Mouse (Mus musculus) ES-Bruce4 (cell line): ENCODE measurements around the gene Vmn2r88. TPM values are rescaled to one million over a fixed set of nuclear protein-coding genes. Genes with fewer than 3 reads are reported as not detected.

Source experiments
- H3K27ac ChIP-seq: 2 replicates; pipeline ENCODE4 v1.5.1; 2012; ENCODE audit warnings: low read length, inconsistent platforms; ENCODE audit not compliant: insufficient read depth
- H3K27me3 ChIP-seq: 2 replicates; pipeline ENCODE4 v1.6.1; 2012; ENCODE audit warnings: mild to moderate bottlenecking, low read length, inconsistent platforms; ENCODE audit not compliant: control insufficient read depth, poor library complexity, insufficient read depth, severe bottlenecking
- H3K36me3 ChIP-seq: 2 replicates; pipeline ENCODE4 v1.6.1; 2012; ENCODE audit warnings: inconsistent platforms, mild to moderate bottlenecking, low read length, moderate library complexity; ENCODE audit not compliant: control insufficient read depth, poor library complexity, insufficient read depth, severe bottlenecking
- H3K4me1 ChIP-seq: one replicate; pipeline ENCODE4 v1.8.1; 2011; ENCODE audit warnings: low read length; ENCODE audit not compliant: control insufficient read depth, insufficient read depth
- H3K4me3 ChIP-seq: 2 replicates; pipeline ENCODE4 v1.5.1; 2011; ENCODE audit warnings: low read depth, mild to moderate bottlenecking, low read length
- H3K9ac ChIP-seq: 2 replicates; pipeline ENCODE4 v1.6.1; 2012; ENCODE audit warnings: low read depth, mild to moderate bottlenecking, inconsistent platforms; ENCODE audit not compliant: poor library complexity, severe bottlenecking
- H3K9me3 ChIP-seq: replicated peaks from 2 replicates; pipeline ENCODE4 v1.6.1; 2012; ENCODE audit warnings: mild to moderate bottlenecking, low read length, inconsistent platforms; ENCODE audit not compliant: control insufficient read depth, poor library complexity, insufficient read depth, severe bottlenecking
- CTCF ChIP-seq: IDR thresholded peaks from one replicate; pipeline ENCODE4 v1.8.1; 2011; ENCODE audit warnings: low read depth, low read length
- EP300 ChIP-seq: IDR thresholded peaks from 2 replicates; pipeline ENCODE4 v1.6.1; 2011; ENCODE audit warnings: low read depth, low read length; ENCODE audit not compliant: insufficient read depth
- POLR2A ChIP-seq: IDR thresholded peaks from one replicate; pipeline ENCODE4 v1.8.1; 2011; ENCODE audit warnings: low read length; ENCODE audit not compliant: insufficient read depth
- polyA plus RNA-seq: library from polyadenylated mRNA; stranded (reverse); fragments of >200 nt; gene quantifications from 2 replicates; pipeline ENCODE4 v1.2.4, GENCODE M21; 2011; ENCODE audit warnings: low read depth; ENCODE audit not compliant: missing spikeins, insufficient read depth, insufficient read length

The Vmn2r88 gene
- polyA plus RNA-seq: not detected in 2 replicates

- Histone ChIP-seq H3K27ac (no peak within 1 kb of the TSS), H3K27me3 (no peaks in the 10 kb centered on the region), H3K9ac (no peak within 1 kb of the TSS), H3K4me1 (no peaks in the 10 kb centered on the region), H3K36me3 (no peaks in the 10 kb centered on the region), H3K9me3 (no peaks in the 10 kb centered on the region), H3K4me3 (no peak within 1 kb of the TSS)
- TF ChIP-seq CTCF (no peak), POLR2A (no peak), EP300 (no peak)
Observed at GRCm38 (mm10) chr14:51410520-51410919, at the start of gene Vmn2r88. Gene Vmn2r88 (plus strand): TSS chr14:51410820.

GRCm38 (mm10) chr14:51361456-51361855, 49.2 kb upstream of the Vmn2r88 start, which contains the start of gene Gm7247:
Gene Gm7247 (plus strand): TSS chr14:51361756.
- Histone ChIP-seq H3K4me1 (no peaks in the 10 kb centered on the region), H3K9ac (no peak within 1 kb of the TSS), H3K36me3 (no peaks in the 10 kb centered on the region), H3K27me3 (peaks cover 6% of the 10 kb centered on the region), H3K9me3 (no peaks in the 10 kb centered on the region), H3K4me3 (no peak within 1 kb of the TSS), H3K27ac (no peak within 1 kb of the TSS)
- no peak for TF ChIP-seq CTCF

GRCm38 (mm10) chr14:51382805-51383204, 27.8 kb upstream of the Vmn2r88 start:
- H3K27ac ChIP-seq: no peak overlapping the region
- no peak overlapping the region; the same call in 1 of the 2 replicates for H3K4me3 ChIP-seq
- no peaks in the 10 kb centered on the region for H3K4me1 ChIP-seq
- H3K27me3 ChIP-seq: no peaks in the 10 kb centered on the region
- H3K9me3 ChIP-seq: no peaks in the 10 kb centered on the region
- H3K9ac ChIP-seq: no peak overlapping the region
- no peak for TF ChIP-seq CTCF
- H3K36me3 ChIP-seq: no peaks in the 10 kb centered on the region

- H3K9me3 ChIP-seq: no peaks in the 10 kb centered on the region
- no peaks in the 10 kb centered on the region for H3K27me3 ChIP-seq
- H3K36me3 ChIP-seq: no peaks in the 10 kb centered on the region
- H3K9ac ChIP-seq: no peak overlapping the region
- no peak overlapping the region for H3K4me3 ChIP-seq
- TF ChIP-seq CTCF: no peak
- TF ChIP-seq EP300: no peak
- no peak for TF ChIP-seq POLR2A
- no peaks in the 10 kb centered on the region for H3K4me1 ChIP-seq
- no peak overlapping the region for H3K27ac ChIP-seq
Observed at GRCm38 (mm10) chr14:51384351-51384750, 26.3 kb upstream of the Vmn2r88 start.

- Histone ChIP-seq H3K9ac (no peak overlapping the region), H3K9me3 (no peaks in the 10 kb centered on the region), H3K4me1 (no peaks in the 10 kb centered on the region), H3K27me3 (no peaks in the 10 kb centered on the region), H3K36me3 (no peaks in the 10 kb centered on the region), H3K4me3 (no peak overlapping the region), H3K27ac (no peak overlapping the region)
- TF ChIP-seq POLR2A (no peak), EP300 (no peak), CTCF (no peak)
Observed at GRCm38 (mm10) chr14:51385741-51386140, 24.9 kb upstream of the Vmn2r88 start.

- H3K36me3 ChIP-seq: no peaks in the 10 kb centered on the region
Observed at GRCm38 (mm10) chr14:51387768-51388167, 22.9 kb upstream of the Vmn2r88 start.

More at GRCm38 (mm10) chr14:51387768-51388167, 22.9 kb upstream of the Vmn2r88 start:
- Histone ChIP-seq H3K4me1 (no peaks in the 10 kb centered on the region), H3K27ac (no peak overlapping the region), H3K9me3 (peaks cover 5% of the 10 kb centered on the region), H3K4me3 (no peak overlapping the region), H3K9ac (no peak overlapping the region), H3K27me3 (no peaks in the 10 kb centered on the region)
- TF ChIP-seq EP300: no peak
- no peak for TF ChIP-seq POLR2A
- no peak for TF ChIP-seq CTCF
